Mouse (Mus musculus) midbrain, embryonic 16.5 days (tissue): ENCODE measurements around the gene Sbno2. TPM values are rescaled to one million over a fixed set of nuclear protein-coding genes. Genes with fewer than 3 reads are reported as not detected.

Experiments used
- ATAC-seq: fragments of 200-750 bp; cut with Nextera tagmentation; 2 replicates; pipeline ENCODE4 v1.8.0; 2017; ENCODE audit warnings: moderate TSS enrichment
- H3K27ac ChIP-seq: fragments of 300-500 bp; sonication (generic); 2 replicates; pipeline ENCODE4 v1.5.1; 2014; ENCODE audit warnings: mild to moderate bottlenecking, low read length, mixed read lengths
- H3K27me3 ChIP-seq: fragments of 300-500 bp; sonication (generic); 2 replicates; pipeline ENCODE4 v1.6.1; 2014; ENCODE audit warnings: low read depth, low read length, mixed read lengths; ENCODE audit not compliant: control insufficient read depth, insufficient read depth
- H3K36me3 ChIP-seq: fragments of 300-500 bp; sonication (generic); 2 replicates; pipeline ENCODE4 v1.6.1; 2014; ENCODE audit warnings: mild to moderate bottlenecking, low read length, moderate library complexity, mixed read lengths; ENCODE audit not compliant: control insufficient read depth, insufficient read depth
- H3K4me1 ChIP-seq: fragments of 300-500 bp; sonication (generic); 2 replicates; pipeline ENCODE4 v1.6.1; 2014; ENCODE audit warnings: mild to moderate bottlenecking, low read length, mixed read lengths; ENCODE audit not compliant: control insufficient read depth, insufficient read depth
- H3K4me2 ChIP-seq: fragments of 300-500 bp; sonication (generic); 2 replicates; pipeline ENCODE4 v1.6.1; 2014; ENCODE audit warnings: mild to moderate bottlenecking, low read length, mixed read lengths
- H3K4me3 ChIP-seq: fragments of 300-500 bp; sonication (generic); 2 replicates; pipeline ENCODE4 v1.5.1; 2014; ENCODE audit warnings: low read depth, mild to moderate bottlenecking, low read length, moderate library complexity, mixed read lengths
- H3K9ac ChIP-seq: fragments of 300-500 bp; sonication (generic); 2 replicates; pipeline ENCODE4 v1.6.1; 2014; ENCODE audit warnings: low read depth, low read length, mixed read lengths
- H3K9me3 ChIP-seq: fragments of 300-500 bp; sonication (generic); replicated peaks from 2 replicates; pipeline ENCODE4 v1.6.1; 2014; ENCODE audit warnings: mild to moderate bottlenecking, low read length, mixed read lengths; ENCODE audit not compliant: control insufficient read depth, poor library complexity, severe bottlenecking
- WGBS: fragments of 180-500 bp; shearing (Covaris S2); extraction: QIAGEN DNeasy Blood & Tissue Kit; methylation state at CpG from one replicate; pipeline ENCODE4 v1.1.7; 2014; 5-methylcytosine and 5-hydroxymethylcytosine counted together
- polyA plus RNA-seq: library from polyadenylated mRNA; unstranded; fragments of >200 nt; fragmentation: Nextera tagmentation; extraction: Ambion mirVana; gene quantifications from 2 replicates; pipeline ENCODE4 v1.2.1, GENCODE M21; 2015

The Sbno2 gene
- polyA plus RNA-seq, 1 experiment from 2014 or later = 11.6 TPM

DNA sequence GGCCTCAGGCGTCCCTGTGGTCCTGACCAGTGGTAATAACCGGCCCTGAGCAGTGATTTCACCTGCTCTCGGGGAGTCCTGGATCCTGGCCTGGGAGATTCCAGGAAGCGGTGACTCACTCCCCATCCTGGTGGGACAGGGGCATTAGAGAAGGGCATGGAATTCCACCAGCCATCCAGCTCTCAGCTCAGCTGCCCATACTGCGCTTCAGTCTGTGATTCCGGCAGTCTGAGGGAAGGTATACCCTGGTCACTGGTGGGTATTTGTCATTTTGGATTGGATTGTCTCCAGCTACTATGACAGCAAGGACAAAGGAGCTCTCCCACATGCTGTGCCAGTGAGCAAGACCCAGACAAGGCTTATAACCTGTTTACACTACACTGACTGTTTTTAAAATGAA, 2.3 kb upstream of the Sbno2 start:
- Histone ChIP-seq H3K36me3 (no peaks in the 10 kb centered on the region), H3K4me3 (no peak overlapping the region), H3K4me2 (no peak overlapping the region), H3K9ac (no peak overlapping the region), H3K27ac (no peak overlapping the region), H3K4me1 (no peaks in the 10 kb centered on the region), H3K9me3 (no peaks in the 10 kb centered on the region), H3K27me3 (no peaks in the 10 kb centered on the region)
- 60% methylated on average over 6 of the region's 6 CpGs for WGBS
- ATAC-seq = no peak

DNA sequence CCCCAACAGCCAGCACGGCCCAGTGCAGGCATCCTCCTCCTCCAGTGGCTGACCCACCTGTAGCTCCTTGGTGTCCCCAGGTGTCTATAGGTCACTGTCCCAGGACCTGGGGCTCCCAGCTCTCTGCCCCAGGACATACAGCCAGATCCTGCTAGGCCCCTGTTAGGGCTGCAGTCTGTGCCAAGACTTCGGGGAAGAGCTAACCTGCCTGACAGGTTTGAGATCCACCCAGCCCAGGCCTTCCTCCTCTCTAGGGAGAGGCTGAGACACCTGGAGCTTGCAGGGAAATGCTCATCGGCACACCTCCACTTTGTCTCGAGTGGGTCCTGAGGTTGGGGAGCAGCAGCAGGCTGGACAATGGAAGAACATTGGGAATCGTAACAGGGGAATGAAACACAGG, 555 bp upstream of the Sbno2 start:
- Histone ChIP-seq H3K27me3 (no peaks in the 10 kb centered on the region), H3K27ac (no peak overlapping the region), H3K9ac (no peak overlapping the region), H3K4me3 (no peak overlapping the region), H3K9me3 (no peaks in the 10 kb centered on the region), H3K36me3 (no peaks in the 10 kb centered on the region), H3K4me2 (no peak overlapping the region), H3K4me1 (peaks cover 10% of the 10 kb centered on the region)
- 75% methylated on average over 5 of the region's 5 CpGs for WGBS
- no peak for ATAC-seq

DNA sequence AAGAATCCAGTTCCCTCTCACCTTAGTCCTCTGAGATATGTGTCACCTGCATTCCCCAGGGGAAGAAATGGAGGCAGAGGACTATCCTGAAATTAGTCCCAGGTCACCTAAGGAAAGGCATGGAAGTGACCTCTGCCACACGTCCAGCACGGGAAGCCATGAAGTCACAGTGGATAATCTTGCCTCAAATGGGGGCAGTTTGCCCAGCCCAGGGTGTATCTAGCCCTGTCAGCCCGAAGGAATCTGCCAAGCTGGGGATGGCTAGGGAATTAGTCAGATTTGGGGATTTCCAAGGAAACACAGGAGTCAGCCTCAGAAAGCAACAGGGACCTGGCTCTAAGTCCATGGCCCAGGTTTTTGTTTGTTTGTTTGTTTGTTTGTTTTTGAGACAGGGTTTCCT, 1.2 kb downstream of the Sbno2 start:
- 86% methylated on average over 3 of the region's 3 CpGs for WGBS
- peaks cover 11% of the 10 kb centered on the region for H3K4me1 ChIP-seq
- H3K9ac ChIP-seq = no peak overlapping the region
- H3K36me3 ChIP-seq = no peaks in the 10 kb centered on the region
- no peak overlapping the region for H3K4me3 ChIP-seq
- no peak for ATAC-seq
- H3K9me3 ChIP-seq = no peaks in the 10 kb centered on the region
- H3K4me2 ChIP-seq = no peak overlapping the region
- H3K27me3 ChIP-seq = no peaks in the 10 kb centered on the region
- no peak overlapping the region for H3K27ac ChIP-seq

DNA sequence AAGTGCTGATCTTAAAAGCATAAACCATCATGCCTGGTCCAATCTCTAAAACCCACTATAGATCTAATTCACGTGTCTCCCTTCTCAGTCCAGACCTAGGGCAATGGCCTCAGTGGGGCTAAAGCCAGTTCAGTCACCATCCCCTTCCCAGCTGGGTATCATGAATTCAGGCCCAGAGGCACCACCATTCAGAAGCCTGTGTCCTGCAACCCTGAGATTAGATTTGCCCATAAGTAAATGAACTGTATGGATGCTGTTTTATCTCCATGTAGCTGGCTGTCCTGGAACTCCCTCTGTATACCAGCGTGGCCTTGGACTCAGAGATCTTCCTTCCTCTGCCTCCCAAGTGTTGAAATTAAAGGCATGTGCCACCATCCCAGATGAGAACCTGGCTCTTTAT, 2.3 kb downstream of the Sbno2 start:
- Histone ChIP-seq H3K9me3 (no peaks in the 10 kb centered on the region), H3K9ac (no peak overlapping the region), H3K27ac (peak overlapping the region; percentile 47), H3K27me3 (no peaks in the 10 kb centered on the region), H3K36me3 (no peaks in the 10 kb centered on the region), H3K4me2 (peak overlapping the region; percentile 86), H3K4me3 (no peak overlapping the region), H3K4me1 (peaks cover 11% of the 10 kb centered on the region)
- ATAC-seq = 0 out of 2 replicates have a peak, but pooled peaks have one; percentile 12
- 81% methylated on average over 2 of the region's 2 CpGs for WGBS

GRCm38 (mm10) chr10:80102216-80102915, 3.0 kb downstream of the Sbno2 start:
- WGBS = under 1% methylated on average over 54 of the region's 59 CpGs
- peak overlapping the region; percentile 76 for H3K4me3 ChIP-seq
- peak overlapping the region; percentile 86 for H3K4me2 ChIP-seq

GRCm38 (mm10) chr10:80100982-80101381, 4.4 kb downstream of the Sbno2 start:
- no peaks in the 10 kb centered on the region for H3K27me3 ChIP-seq
- peak overlapping the region; percentile 86; the same call in 1 of the 2 replicates for H3K4me2 ChIP-seq
- H3K27ac ChIP-seq = no peak overlapping the region
- 70% methylated on average over 11 of the region's 11 CpGs for WGBS
- H3K4me3 ChIP-seq = no peak overlapping the region
- H3K36me3 ChIP-seq = no peaks in the 10 kb centered on the region
- no peaks in the 10 kb centered on the region for H3K9me3 ChIP-seq
- H3K4me1 ChIP-seq = peaks cover 11% of the 10 kb centered on the region
- ATAC-seq = no peak
- no peak overlapping the region for H3K9ac ChIP-seq

More at GRCm38 (mm10) chr10:80102216-80102915, 3.0 kb downstream of the Sbno2 start:
- H3K9ac ChIP-seq = peak overlapping the region; percentile 82
- H3K4me1 ChIP-seq = peaks cover 11% of the 10 kb centered on the region
- no peaks in the 10 kb centered on the region for H3K36me3 ChIP-seq
- H3K27me3 ChIP-seq = no peaks in the 10 kb centered on the region
- H3K27ac ChIP-seq = peak overlapping the region; percentile 47
- ATAC-seq = peak; percentile 79
- no peaks in the 10 kb centered on the region for H3K9me3 ChIP-seq

- Histone ChIP-seq H3K27me3 (no peaks in the 10 kb centered on the region), H3K36me3 (no peaks in the 10 kb centered on the region), H3K27ac (no peak overlapping the region), H3K9me3 (no peaks in the 10 kb centered on the region), H3K4me3 (no peak overlapping the region), H3K9ac (no peak overlapping the region), H3K4me2 (no peak overlapping the region), H3K4me1 (peaks cover 11% of the 10 kb centered on the region)
- no peak for ATAC-seq
- WGBS = 88% methylated on average over 5 of the region's 5 CpGs
Observed at GRCm38 (mm10) chr10:80098630-80099029, 6.7 kb downstream of the Sbno2 start.

DNA sequence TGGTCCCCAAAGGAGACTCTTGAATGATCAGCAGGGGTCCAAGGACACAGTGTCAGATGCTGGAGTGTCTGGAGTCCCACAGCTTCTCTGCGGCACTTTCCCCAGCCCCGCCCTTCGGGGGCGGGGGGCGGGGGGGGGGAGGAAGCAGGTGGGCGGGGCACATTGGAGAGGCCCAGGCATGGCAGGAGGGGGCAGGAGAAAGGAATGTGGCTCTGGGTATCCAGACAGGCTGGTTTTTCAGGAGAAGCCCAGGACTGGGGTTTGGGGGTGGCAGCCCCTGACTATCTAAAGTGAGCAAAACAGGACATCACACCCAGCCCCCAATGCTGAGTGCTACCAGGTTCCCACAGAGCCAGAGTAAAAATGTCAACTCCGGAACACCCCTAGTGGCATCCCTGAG, 8.1 kb downstream of the Sbno2 start:
- Histone ChIP-seq H3K4me3 (no peak overlapping the region), H3K27ac (no peak overlapping the region), H3K27me3 (no peaks in the 10 kb centered on the region), H3K4me1 (peaks cover 11% of the 10 kb centered on the region), H3K9me3 (no peaks in the 10 kb centered on the region), H3K9ac (no peak overlapping the region), H3K36me3 (no peaks in the 10 kb centered on the region), H3K4me2 (no peak overlapping the region)
- ATAC-seq = no peak
- whole genome bisulfite sequencing = 23% methylated on average over 6 of the region's 7 CpGs

DNA sequence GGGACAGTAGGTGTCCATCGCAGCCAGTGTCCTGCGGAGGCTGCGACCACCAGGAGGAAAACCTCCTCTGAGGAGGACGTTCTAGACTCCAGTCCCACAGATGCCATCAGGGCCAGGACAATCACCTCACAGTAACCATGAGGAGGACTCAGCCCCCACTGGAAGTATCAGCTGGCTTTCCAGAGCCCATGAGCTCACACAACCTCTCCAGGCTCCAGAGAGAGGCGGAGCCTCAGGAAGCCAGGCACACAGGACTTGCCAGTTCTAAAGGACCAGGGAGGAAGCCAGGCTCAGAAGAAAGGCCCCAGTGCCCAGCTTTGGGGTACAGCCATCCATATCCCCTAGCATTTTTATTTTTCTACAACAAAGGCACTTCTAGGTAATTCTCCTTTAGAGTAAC, 9.8 kb downstream of the Sbno2 start:
- no peak for ATAC-seq
- Histone ChIP-seq H3K9me3 (no peaks in the 10 kb centered on the region), H3K4me3 (no peak overlapping the region), H3K27ac (no peak overlapping the region), H3K4me1 (no peaks in the 10 kb centered on the region), H3K4me2 (no peak overlapping the region), H3K9ac (no peak overlapping the region), H3K36me3 (no peaks in the 10 kb centered on the region), H3K27me3 (no peaks in the 10 kb centered on the region)
- 87% methylated on average over 5 of the region's 5 CpGs for WGBS
